Mouse (Mus musculus): ENCODE data around the gene Calca. TPM values are rescaled to one million over a fixed set of nuclear protein-coding genes. Genes with fewer than 3 reads are reported as not detected.
"Not testable (repeated sequence)": the region's sequence is repeated elsewhere in the genome, so short reads cannot be mapped to it uniquely, and the experiment has no call there.

Gene Calca
- polyA plus RNA-seq (2015; fragmentation: Nextera tagmentation; extraction: Ambion mirVana): 11.6 and 13.8 TPM in 2 replicates

GRCm38 (mm10) chr7:114636102-114636501 lies at the start of gene Calca:
Gene Calca (minus strand): TSS chr7:114636357.
- H3K4me1 ChIP-seq (replicated peaks): peaks cover 11% of the 10 kb centered on the region
- no peaks in the 10 kb centered on the region for H3K36me3 ChIP-seq
- ATAC-seq (ENCODE audit: low FRiP score): no peak
- H3K27me3 ChIP-seq: peaks cover 27% of the 10 kb centered on the region
- no peaks in the 10 kb centered on the region for H3K9me3 ChIP-seq
- peak within 1 kb of the TSS; percentile 63 for H3K9ac ChIP-seq
- WGBS: under 1% methylated on average over 12 of the region's 12 CpGs
- peak within 1 kb of the TSS; percentile 43 for H3K4me3 ChIP-seq
- peak within 1 kb of the TSS; percentile 94 for H3K4me2 ChIP-seq
- H3K27ac ChIP-seq: no peak within 1 kb of the TSS

GRCm38 (mm10) chr7:114672697-114673096 lies 36.5 kb upstream of the Calca start:
- H3K4me1 ChIP-seq (replicated peaks): 0 out of 2 replicates have a peak, but pooled peaks cover 4% of the 10 kb centered on the region
- no peaks in the 10 kb centered on the region for H3K27me3 ChIP-seq
- no peak for ATAC-seq (ENCODE audit: low FRiP score)
- no peak overlapping the region for H3K4me2 ChIP-seq
- H3K27ac ChIP-seq: no peak overlapping the region
- H3K9me3 ChIP-seq: no peaks in the 10 kb centered on the region
- 30% methylated on average over 2 of the region's 2 CpGs for WGBS
- H3K36me3 ChIP-seq: no peaks in the 10 kb centered on the region
- no peak overlapping the region for H3K4me3 ChIP-seq
- H3K9ac ChIP-seq: no peak overlapping the region

- no peak overlapping the region for H3K27ac ChIP-seq
- 0 out of 2 replicates have a peak, but pooled peaks cover 4% of the 10 kb centered on the region for H3K4me1 ChIP-seq (replicated peaks)
- WGBS: 90% methylated on average over 1 of the region's 1 CpGs
- no peaks in the 10 kb centered on the region for H3K9me3 ChIP-seq
- H3K4me3 ChIP-seq: no peak overlapping the region
- no peaks in the 10 kb centered on the region for H3K27me3 ChIP-seq
- no peak for ATAC-seq (ENCODE audit: low FRiP score)
- H3K4me2 ChIP-seq: no peak overlapping the region
- H3K9ac ChIP-seq: no peak overlapping the region
- H3K36me3 ChIP-seq: no peaks in the 10 kb centered on the region
These were observed 35.2 kb upstream of the Calca start for GRCm38 (mm10) chr7:114671405-114671804.

- H3K9me3 ChIP-seq: no peaks in the 10 kb centered on the region
- H3K36me3 ChIP-seq: no peaks in the 10 kb centered on the region
- 78% methylated on average over 3 of the region's 3 CpGs for WGBS
- H3K4me3 ChIP-seq: no peak overlapping the region
- H3K27me3 ChIP-seq: no peaks in the 10 kb centered on the region
- ATAC-seq (ENCODE audit: low FRiP score): no peak
- no peaks in the 10 kb centered on the region for H3K4me1 ChIP-seq (replicated peaks)
- H3K27ac ChIP-seq: no peak overlapping the region
- H3K4me2 ChIP-seq: no peak overlapping the region
- H3K9ac ChIP-seq: no peak overlapping the region
These were observed 13.6 kb upstream of the Calca start for GRCm38 (mm10) chr7:114649730-114650129.

GRCm38 (mm10) chr7:114648791-114649190 lies 12.6 kb upstream of the Calca start:
- H3K4me2 ChIP-seq: no peak overlapping the region
- no peaks in the 10 kb centered on the region for H3K36me3 ChIP-seq
- no peak for ATAC-seq (ENCODE audit: low FRiP score)
- H3K4me1 ChIP-seq (replicated peaks): no peaks in the 10 kb centered on the region
- no peak overlapping the region for H3K27ac ChIP-seq
- WGBS: 66% methylated on average over 3 of the region's 3 CpGs
- H3K9ac ChIP-seq: no peak overlapping the region
- no peaks in the 10 kb centered on the region for H3K27me3 ChIP-seq
- no peaks in the 10 kb centered on the region for H3K9me3 ChIP-seq
- H3K4me3 ChIP-seq: no peak overlapping the region

DNA sequence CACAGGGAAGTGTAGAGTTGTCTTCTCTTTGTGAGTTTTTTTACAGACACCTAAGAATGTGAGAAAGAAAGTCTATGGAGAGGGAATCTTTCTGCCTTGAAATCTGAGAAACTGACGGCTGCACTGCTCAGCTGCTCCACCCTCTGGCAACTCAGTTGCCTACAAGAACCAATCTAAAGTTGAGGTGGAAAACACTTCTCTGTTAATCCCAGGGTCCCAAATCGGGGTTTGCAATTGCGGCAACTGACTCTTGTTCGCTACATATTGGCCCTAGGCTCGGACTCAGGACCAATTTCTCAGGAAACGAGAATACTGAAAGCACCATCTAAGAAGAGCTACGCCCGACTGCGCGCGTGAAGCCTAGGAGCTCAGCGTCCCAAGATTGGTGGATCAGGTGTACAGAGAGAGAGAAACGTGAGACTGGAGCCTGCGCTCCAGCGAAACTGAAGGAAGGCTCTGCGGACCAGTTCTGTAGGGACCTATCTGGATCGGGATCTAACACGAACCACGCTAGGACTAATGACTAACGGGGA lies 522 bp downstream of the Calca start:
- Histone ChIP-seq H3K36me3 (no peaks in the 10 kb centered on the region), H3K9ac (peak overlapping the region; percentile 63), H3K9me3 (no peaks in the 10 kb centered on the region), H3K27ac (no peak overlapping the region), H3K27me3 (peaks cover 27% of the 10 kb centered on the region), H3K4me2 (peak overlapping the region; percentile 94), H3K4me1 (replicated peaks) (peaks cover 11% of the 10 kb centered on the region), H3K4me3 (peak overlapping the region; percentile 43)
- under 1% methylated on average over 20 of the region's 20 CpGs for WGBS
- peak; percentile 46; the same call in 1 of the 2 replicates for ATAC-seq (ENCODE audit: low FRiP score)

DNA sequence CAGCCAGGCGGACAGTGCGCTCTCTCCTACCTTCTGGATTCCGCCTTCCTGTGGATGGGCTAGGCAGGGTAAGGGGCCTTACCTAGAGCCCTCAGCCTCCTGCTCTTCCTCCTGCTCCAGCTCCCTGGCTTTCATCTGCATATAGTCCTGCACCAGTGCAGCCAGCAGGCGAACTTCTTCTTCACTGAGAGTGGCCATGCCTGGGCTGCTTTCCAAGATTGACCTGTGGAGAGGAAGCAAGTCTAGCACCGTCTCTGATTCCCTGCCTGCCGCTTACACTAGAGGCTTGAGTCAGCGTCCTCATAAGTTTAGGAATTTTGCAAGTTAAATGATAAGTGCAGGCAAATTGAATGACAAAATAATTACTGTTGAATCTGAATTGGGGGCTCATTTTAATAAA lies 1.8 kb downstream of the Calca start:
- peaks cover 27% of the 10 kb centered on the region for H3K27me3 ChIP-seq
- H3K4me3 ChIP-seq: no peak overlapping the region
- H3K9me3 ChIP-seq: no peaks in the 10 kb centered on the region
- peaks cover 11% of the 10 kb centered on the region for H3K4me1 ChIP-seq (replicated peaks)
- 82% methylated on average over 7 of the region's 7 CpGs for WGBS
- H3K27ac ChIP-seq: no peak overlapping the region
- no peak overlapping the region for H3K4me2 ChIP-seq
- H3K9ac ChIP-seq: no peak overlapping the region
- no peak for ATAC-seq (ENCODE audit: low FRiP score)
- no peaks in the 10 kb centered on the region for H3K36me3 ChIP-seq

DNA sequence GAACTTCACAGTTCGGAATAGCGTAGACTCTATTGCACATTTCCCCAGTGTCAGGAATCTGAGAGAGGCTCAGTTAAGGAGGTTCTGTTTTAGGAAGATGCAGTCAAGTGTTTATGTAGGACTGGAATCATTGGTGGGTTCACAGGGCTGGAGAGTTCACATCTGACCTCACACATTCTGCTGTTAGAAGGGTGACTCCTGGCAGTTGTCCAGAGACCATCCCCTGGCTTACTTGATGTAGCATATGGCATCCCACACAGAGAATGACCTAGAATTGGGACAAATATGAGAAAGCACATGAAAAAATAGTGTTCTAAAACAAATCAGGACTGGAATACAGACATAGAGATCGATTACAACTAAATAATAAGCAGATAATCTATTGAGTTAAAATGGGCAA lies 10.2 kb downstream of the Calca start:
- H3K27me3 ChIP-seq: no peaks in the 10 kb centered on the region
- no peak overlapping the region for H3K9ac ChIP-seq
- H3K4me2 ChIP-seq: no peak overlapping the region
- H3K27ac ChIP-seq: no peak overlapping the region
- no peak for ATAC-seq (ENCODE audit: low FRiP score)
- no peaks in the 10 kb centered on the region for H3K9me3 ChIP-seq
- no peak overlapping the region for H3K4me3 ChIP-seq
- 89% methylated on average over 3 of the region's 3 CpGs for WGBS
- H3K4me1 ChIP-seq (replicated peaks): no peaks in the 10 kb centered on the region
- H3K36me3 ChIP-seq: no peaks in the 10 kb centered on the region

DNA sequence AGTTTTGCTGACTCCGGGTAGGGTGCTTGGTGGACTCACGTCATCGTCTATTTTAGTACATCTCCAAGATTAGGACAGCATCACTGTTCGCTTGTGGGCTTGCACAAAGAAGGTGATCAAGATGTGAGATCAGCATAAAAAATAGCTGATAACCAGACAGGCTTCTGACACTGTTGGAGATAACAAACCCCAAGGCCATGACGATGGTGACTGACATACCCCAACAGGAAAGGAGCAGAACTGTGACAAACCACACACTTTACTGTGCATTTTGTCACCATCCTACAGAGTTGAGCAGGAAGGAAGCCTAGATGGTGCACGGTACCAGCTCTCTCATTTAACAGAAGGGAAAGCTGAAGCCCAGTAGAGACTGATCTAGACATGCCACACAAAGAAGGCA lies 19.4 kb downstream of the Calca start:
- Histone ChIP-seq H3K36me3 (no peaks in the 10 kb centered on the region), H3K27ac (no peak overlapping the region), H3K4me2 (no peak overlapping the region), H3K9ac (no peak overlapping the region), H3K4me3 (no peak overlapping the region), H3K9me3 (no peaks in the 10 kb centered on the region), H3K27me3 (no peaks in the 10 kb centered on the region), H3K4me1 (replicated peaks) (no peaks in the 10 kb centered on the region)
- 95% methylated on average over 6 of the region's 6 CpGs for WGBS
- ATAC-seq (ENCODE audit: low FRiP score): no peak

- not testable (repeated sequence) for ATAC-seq (ENCODE audit: low FRiP score)
These were observed 41.8 kb downstream of the Calca start for GRCm38 (mm10) chr7:114594391-114594790.

GRCm38 (mm10) chr7:114582441-114582840 lies 53.7 kb downstream of the Calca start:
- Histone ChIP-seq H3K9me3 (no peaks in the 10 kb centered on the region), H3K9ac (no peak overlapping the region), H3K27me3 (no peaks in the 10 kb centered on the region), H3K4me1 (replicated peaks) (no peaks in the 10 kb centered on the region), H3K4me2 (no peak overlapping the region), H3K36me3 (no peaks in the 10 kb centered on the region), H3K27ac (no peak overlapping the region), H3K4me3 (no peak overlapping the region)
- ATAC-seq (ENCODE audit: low FRiP score): no peak
- 52% methylated on average over 2 of the region's 2 CpGs for WGBS

More at GRCm38 (mm10) chr7:114594391-114594790, 41.8 kb downstream of the Calca start:
- H3K9ac ChIP-seq; H3K4me1 ChIP-seq (replicated peaks); H3K4me3 ChIP-seq; H3K27me3 ChIP-seq; H3K4me2 ChIP-seq; H3K36me3 ChIP-seq; H3K27ac ChIP-seq; H3K9me3 ChIP-seq: not testable (repeated sequence)
- 94% methylated on average over 8 of the region's 8 CpGs for WGBS
